Mouse (Mus musculus): ENCODE measurements around the gene Zfp763. TPM values are rescaled to one million over a fixed set of nuclear protein-coding genes. Genes with fewer than 3 reads are reported as not detected.
A peak's percentile ranks its signal among the peaks of the same experiment; 100 is the strongest.
"Not testable (repeated sequence)": the region's sequence is repeated elsewhere in the genome, so short reads cannot be mapped to it uniquely, and the experiment has no call there.

The Zfp763 gene
- 25.5 and 26.5 TPM in 2 replicates for polyA plus RNA-seq (2015; fragmentation: Nextera tagmentation; extraction: Ambion mirVana)

DNA sequence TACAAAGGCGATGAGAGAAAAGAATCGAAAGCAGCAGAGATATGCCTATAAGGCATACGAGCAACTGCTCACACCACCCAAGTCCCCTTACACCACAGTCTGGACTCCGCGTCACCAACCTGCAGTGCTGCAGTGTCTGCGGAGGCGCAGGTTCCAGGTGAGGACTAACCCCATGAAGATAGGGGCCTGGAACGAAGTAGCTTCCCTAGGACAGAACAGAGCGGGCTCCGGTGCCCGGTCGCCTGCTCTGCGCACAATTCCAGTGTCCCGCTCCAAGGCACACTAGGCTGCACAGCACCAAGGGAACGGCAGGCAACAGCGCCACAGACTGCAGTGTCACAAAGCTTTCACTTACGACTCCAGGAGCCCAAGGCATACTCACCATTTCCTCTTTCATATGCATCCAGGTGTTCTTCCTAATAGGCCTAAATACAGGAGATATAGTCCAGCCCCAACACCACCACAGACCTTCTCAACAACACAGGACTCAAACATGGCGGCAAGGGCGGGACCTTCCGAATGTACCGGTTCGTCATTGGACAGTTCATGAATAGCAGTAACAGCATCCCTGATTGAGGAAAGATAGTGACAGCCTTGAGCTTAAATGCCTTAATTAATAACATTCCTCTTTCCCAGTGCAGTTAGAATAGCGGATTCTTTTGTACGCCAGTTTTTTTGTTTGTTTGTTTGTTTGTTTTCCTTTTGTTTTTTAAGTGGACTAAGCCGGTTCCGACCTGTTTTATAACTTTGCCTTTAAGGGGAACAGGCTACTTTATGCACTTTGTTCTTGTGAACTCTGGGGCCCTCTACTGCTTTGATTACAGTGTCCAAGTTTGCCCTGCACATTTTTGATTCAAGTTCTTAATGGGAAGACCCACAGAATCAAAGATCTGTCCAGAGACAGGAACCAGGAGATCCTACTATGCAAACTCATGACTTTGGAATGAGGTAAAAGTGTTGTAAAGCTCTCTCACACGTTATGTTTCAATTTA, at the start of gene Zfp763:
Gene Zfp763, minus strand, starts transcription at position 503 of the 992 bp plus-strand sequence.
- WGBS: 3% methylated on average over 27 of the region's 27 CpGs
- H3K9me3 ChIP-seq: no peaks in the 10 kb centered on the region
- H3K9ac ChIP-seq: peak within 1 kb of the TSS; percentile 95
- peak within 1 kb of the TSS; percentile 59 for H3K4me2 ChIP-seq
- H3K36me3 ChIP-seq: peaks cover 6% of the 10 kb centered on the region; the same call in 1 of the 2 replicates
- peak within 1 kb of the TSS; percentile 94 for H3K27ac ChIP-seq
- peak within 1 kb of the TSS; percentile 85 for H3K4me3 ChIP-seq
- no peaks in the 10 kb centered on the region for H3K27me3 ChIP-seq
- peaks cover 7% of the 10 kb centered on the region for H3K4me1 ChIP-seq (replicated peaks)
- peak; percentile 100 for ATAC-seq (ENCODE audit: low FRiP score)

DNA sequence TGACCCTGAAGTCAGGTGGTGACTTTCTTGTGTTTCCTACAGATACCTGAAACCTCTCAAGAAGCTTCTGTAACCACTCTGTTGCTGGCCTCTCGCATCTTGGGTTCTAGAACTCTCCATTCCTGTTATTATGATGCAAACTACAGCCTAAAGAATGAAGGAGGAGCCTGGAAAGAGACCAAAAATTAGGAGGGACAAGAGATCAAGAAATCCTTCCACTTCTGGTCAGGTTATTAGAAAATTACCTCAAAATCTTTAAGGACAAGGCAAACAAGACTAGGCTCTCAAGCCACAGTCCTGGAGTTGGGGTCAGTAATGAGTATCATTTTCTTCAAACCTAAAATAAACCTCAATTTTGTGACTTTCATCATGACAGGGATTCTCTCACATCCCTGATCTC, 34.8 kb upstream of the Zfp763 start, which contains the start of gene 4921501E09Rik:
Gene 4921501E09Rik, minus strand, starts transcription at position 101 of the 400 bp plus-strand sequence.
- Histone ChIP-seq H3K4me1 (replicated peaks) (no peaks in the 10 kb centered on the region), H3K4me2 (no peak within 1 kb of the TSS), H3K36me3 (no peaks in the 10 kb centered on the region), H3K27ac (no peak within 1 kb of the TSS), H3K9ac (no peak within 1 kb of the TSS), H3K4me3 (no peak within 1 kb of the TSS), H3K9me3 (no peaks in the 10 kb centered on the region), H3K27me3 (0 out of 2 replicates have a peak, but pooled peaks cover 6% of the 10 kb centered on the region)
- no peak for ATAC-seq (ENCODE audit: low FRiP score)
- 52% methylated on average over 1 of the region's 1 CpGs for WGBS

DNA sequence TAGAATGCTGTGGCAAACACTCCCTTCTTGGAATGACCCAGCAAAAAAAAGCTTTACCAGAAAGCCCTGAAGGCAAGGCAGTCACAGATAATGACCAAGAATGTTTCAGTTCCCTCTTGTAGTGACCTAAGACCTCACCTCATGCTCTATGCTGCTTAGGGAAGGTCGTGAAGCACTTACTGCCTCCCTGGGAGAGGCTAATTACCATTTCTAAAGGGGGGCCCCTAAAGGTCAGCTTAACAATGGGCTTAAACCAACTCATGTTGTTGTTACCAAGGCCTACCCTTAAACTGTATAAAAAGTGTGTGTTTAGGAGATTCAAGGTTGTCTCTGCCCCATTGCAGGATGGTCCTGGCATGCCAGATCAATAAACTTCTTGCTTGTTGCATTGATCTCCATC, 29.8 kb upstream of the Zfp763 start:
- ATAC-seq (ENCODE audit: low FRiP score): no peak
- Histone ChIP-seq H3K4me1 (replicated peaks) (no peaks in the 10 kb centered on the region), H3K4me3 (no peak overlapping the region), H3K27ac (no peak overlapping the region), H3K9ac (no peak overlapping the region), H3K9me3 (no peaks in the 10 kb centered on the region), H3K27me3 (0 out of 2 replicates have a peak, but pooled peaks cover 6% of the 10 kb centered on the region), H3K4me2 (no peak overlapping the region), H3K36me3 (no peaks in the 10 kb centered on the region)
- WGBS: 0% methylated on average over 1 of the region's 1 CpGs

DNA sequence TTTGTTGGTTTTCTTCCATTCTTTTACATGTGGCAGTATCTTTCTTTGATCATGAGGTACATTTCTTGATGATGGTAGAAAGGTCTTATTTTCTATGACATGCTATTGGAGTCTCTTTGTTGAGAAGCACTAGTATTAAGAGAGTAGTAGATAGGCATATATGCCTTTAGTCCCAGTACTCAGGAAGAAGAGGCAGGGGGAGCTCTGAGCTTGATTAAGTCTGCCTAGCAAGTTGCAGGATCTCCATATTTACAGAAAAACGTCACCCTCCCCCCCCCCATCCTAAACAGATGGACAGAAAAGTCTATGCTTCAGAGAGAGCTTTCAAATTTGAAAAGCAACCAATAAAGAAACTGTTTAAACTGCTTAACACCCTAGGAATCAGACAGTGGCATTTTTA, 25.6 kb upstream of the Zfp763 start:
- Histone ChIP-seq H3K4me3 (no peak overlapping the region), H3K4me2 (no peak overlapping the region), H3K9me3 (no peaks in the 10 kb centered on the region), H3K27me3 (no peaks in the 10 kb centered on the region), H3K27ac (no peak overlapping the region), H3K4me1 (replicated peaks) (no peaks in the 10 kb centered on the region), H3K9ac (no peak overlapping the region), H3K36me3 (no peaks in the 10 kb centered on the region)
- WGBS: 4% methylated on average over 1 of the region's 1 CpGs
- ATAC-seq (ENCODE audit: low FRiP score): no peak

DNA sequence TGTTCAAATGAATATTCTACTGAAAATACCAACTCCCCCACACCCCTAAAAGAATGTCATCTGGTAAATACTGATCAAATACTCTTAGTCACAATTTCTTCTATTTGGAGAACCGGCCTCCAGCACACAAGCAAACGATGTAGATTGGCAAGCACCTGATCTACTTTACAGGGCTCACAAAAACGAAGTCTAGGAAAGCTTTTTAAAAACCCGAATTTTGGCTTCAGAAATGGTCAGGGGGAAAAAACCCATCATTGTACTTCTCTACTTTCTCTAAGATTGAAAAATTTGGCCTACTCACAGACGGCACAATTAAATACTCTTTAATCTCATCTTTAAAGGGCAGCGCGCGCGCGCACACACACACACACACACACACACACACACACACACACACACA, 826 bp downstream of the Zfp763 start:
- no peaks in the 10 kb centered on the region for H3K27me3 ChIP-seq
- H3K4me2 ChIP-seq: peak overlapping the region; percentile 59
- H3K36me3 ChIP-seq: peaks cover 10% of the 10 kb centered on the region
- peaks cover 7% of the 10 kb centered on the region for H3K4me1 ChIP-seq (replicated peaks)
- 11% methylated on average over 9 of the region's 10 CpGs for WGBS
- H3K4me3 ChIP-seq: peak overlapping the region; percentile 85
- H3K27ac ChIP-seq: 0 out of 2 replicates have a peak overlapping the region, but pooled peaks have one; percentile 94
- peak overlapping the region; percentile 95 for H3K9ac ChIP-seq
- ATAC-seq (ENCODE audit: low FRiP score): no peak
- peaks cover 4% of the 10 kb centered on the region; the same call in 1 of the 2 replicates for H3K9me3 ChIP-seq

DNA sequence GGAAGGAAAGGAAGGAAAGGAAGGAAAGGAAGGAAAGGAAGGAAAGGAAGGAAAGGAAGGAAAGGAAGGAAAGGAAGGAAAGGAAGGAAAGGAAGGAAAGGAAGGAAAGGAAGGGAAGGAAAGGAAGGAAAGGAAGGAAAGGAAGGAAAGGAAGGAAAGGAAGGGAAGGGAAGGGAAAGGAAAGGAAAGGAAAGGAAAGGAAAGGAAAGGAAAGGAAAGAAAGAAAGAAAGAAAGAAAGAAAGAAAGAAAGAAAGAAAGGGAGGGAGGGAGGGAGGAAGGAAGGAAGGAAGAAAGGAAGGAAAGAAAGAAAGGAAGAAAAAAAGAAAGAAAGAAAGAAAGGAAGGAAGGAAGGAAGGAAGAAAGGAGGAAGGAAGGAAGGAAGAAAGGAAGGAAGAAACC, 12.8 kb downstream of the Zfp763 start:
- ATAC-seq (ENCODE audit: low FRiP score); H3K4me1 ChIP-seq (replicated peaks); H3K27me3 ChIP-seq; H3K4me2 ChIP-seq; H3K9ac ChIP-seq; H3K4me3 ChIP-seq; H3K27ac ChIP-seq: not testable (repeated sequence)
- H3K9me3 ChIP-seq: peaks cover 76% of the 10 kb centered on the region
- peaks cover 87% of the 10 kb centered on the region for H3K36me3 ChIP-seq

DNA sequence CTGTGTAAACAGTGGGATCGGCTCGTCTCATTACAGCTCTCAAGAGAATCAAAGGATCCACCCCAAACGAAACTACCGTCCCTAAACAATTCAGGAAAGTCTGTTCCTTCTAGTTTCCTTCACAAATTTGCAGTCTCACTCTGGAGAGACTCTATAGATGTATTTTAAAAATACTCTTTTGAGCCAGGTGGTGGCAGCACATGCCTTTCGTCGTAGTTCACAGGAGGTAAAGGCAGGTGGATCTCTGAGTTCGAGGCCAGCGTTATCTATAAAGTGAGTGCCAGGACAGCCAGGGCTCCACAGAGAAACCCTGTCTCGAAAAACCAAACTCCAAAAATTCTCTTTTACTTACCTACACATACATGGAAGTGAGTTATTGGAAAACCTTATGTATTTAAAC, 24.9 kb downstream of the Zfp763 start:
- no peak for ATAC-seq (ENCODE audit: low FRiP score)
- no peak overlapping the region for H3K9ac ChIP-seq
- H3K36me3 ChIP-seq: peaks cover 26% of the 10 kb centered on the region
- H3K4me3 ChIP-seq: no peak overlapping the region
- H3K4me2 ChIP-seq: no peak overlapping the region
- no peak overlapping the region for H3K27ac ChIP-seq
- H3K27me3 ChIP-seq: no peaks in the 10 kb centered on the region
- H3K4me1 ChIP-seq (replicated peaks): no peaks in the 10 kb centered on the region
- peaks cover 16% of the 10 kb centered on the region for H3K9me3 ChIP-seq
- 51% methylated on average over 9 of the region's 9 CpGs for WGBS

DNA sequence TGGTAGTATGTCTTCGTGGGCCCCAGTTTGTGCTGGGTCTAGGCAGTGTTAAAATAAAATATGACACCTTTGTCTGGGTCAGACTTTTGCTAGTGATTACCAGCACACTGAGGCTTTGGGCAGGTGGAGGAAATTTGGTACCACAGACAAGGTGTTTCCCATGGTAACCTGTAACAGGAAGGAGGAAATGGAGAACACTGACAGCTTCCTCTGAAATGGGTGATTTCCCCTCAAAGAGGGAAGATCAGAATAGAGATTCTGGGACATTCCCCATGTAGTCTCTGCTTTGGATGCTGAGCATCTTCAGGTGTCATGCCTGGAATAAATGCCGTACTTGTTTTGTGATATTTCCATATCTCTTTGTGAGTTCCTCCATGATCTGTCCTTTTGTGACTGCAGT, 34.7 kb downstream of the Zfp763 start:
- Histone ChIP-seq H3K27me3 (no peaks in the 10 kb centered on the region), H3K36me3 (peaks cover 68% of the 10 kb centered on the region)
- WGBS: 93% methylated on average over 2 of the region's 2 CpGs

DNA sequence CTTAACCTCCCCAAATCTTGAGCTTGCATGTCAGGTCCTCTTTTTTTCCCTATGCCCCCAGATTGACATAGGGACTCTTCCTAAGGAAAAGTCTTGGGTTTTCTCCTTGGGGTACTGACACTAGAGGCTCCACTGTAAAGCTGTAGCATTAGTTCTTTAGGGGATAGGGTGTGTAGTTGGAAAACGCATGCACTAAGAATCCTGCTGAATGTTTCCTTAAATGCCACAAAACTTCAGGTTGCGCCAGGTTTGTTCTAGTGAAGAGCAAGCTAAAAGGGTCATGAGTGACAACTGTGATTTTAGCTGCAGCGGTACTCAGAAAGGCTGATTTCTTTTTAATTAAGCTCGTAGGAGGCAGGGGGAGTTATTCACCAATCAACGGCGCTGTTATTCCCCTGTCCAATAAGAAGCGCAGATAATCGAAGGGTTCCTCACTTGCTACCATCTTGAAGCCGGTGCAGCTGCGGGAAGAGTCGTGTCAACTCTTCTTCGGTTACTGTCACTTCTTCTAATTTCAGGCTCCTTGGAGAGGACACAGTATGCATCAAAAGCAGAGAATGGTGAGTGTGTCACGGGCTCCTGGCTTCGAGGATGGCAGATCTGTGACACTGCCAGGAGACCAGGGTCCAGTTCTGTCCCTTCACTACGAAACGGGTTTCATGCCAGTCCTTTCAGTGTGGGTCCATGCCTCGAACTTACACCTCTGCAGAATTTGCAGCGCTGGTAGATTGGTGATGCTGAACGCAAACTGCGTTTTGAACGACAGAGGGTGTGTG, 40.3 kb downstream of the Zfp763 start, which contains the start of gene Zfp952:
Gene Zfp952, plus strand, starts transcription at position 431 of the 776 bp plus-strand sequence.
- peak; percentile 98 for ATAC-seq (ENCODE audit: low FRiP score)
- WGBS: under 1% methylated on average over 21 of the region's 21 CpGs

More for the DNA sequence above, 34.7 kb downstream of the Zfp763 start:
- no peak overlapping the region for H3K9ac ChIP-seq
- H3K4me3 ChIP-seq: no peak overlapping the region
- peaks cover 16% of the 10 kb centered on the region for H3K9me3 ChIP-seq
- no peak overlapping the region for H3K27ac ChIP-seq
- peaks cover 15% of the 10 kb centered on the region for H3K4me1 ChIP-seq (replicated peaks)
- no peak for ATAC-seq (ENCODE audit: low FRiP score)
- H3K4me2 ChIP-seq: no peak overlapping the region

DNA sequence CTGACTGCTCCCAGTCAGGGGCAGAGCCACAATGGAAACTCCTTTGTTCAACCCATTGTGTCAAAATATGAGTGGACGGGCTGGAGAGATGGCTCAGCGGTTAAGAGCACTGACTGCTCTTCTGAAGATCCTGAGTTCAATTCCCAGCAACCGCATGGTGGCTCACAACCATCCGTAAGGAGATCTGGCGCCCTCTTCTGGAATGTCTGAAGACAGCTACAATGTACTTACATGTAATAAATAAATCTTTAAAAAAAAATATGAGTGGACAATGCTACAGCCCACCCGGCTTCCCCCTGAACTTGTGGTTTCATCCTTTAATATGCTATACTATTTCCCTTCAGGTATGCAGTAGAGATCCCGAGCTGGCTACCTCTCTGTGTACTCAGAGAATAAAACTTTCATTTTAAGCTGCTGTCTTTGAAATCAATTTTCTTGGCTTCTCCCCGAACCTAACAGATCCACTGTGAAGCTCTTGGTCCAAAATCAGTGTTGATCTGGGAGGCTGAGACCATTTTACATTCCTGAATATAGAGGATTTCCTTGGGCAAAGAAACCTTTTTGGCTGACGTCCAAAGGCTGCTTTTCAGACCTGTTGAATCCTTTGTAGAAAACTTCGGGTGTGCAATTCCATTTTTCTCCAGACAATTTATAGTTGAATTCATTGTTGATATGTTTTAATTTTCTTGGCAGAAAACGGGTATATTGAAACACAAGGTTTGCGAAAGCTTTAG, 41.1 kb downstream of the Zfp763 start:
- H3K9me3 ChIP-seq: no peaks in the 10 kb centered on the region
- no peak for ATAC-seq (ENCODE audit: low FRiP score)
- peak overlapping the region; percentile 85; the same call in 1 of the 2 replicates for H3K9ac ChIP-seq
- H3K27ac ChIP-seq: no peak overlapping the region
- peaks cover 21% of the 10 kb centered on the region for H3K4me1 ChIP-seq (replicated peaks)
- peak overlapping the region; percentile 68 for H3K4me3 ChIP-seq
- no peaks in the 10 kb centered on the region for H3K27me3 ChIP-seq
- H3K4me2 ChIP-seq: peak overlapping the region; percentile 86
- peaks cover 25% of the 10 kb centered on the region for H3K36me3 ChIP-seq
- 74% methylated on average over 12 of the region's 12 CpGs for WGBS

More for the DNA sequence above, 40.3 kb downstream of the Zfp763 start, which contains the start of gene Zfp952:
- no peaks in the 10 kb centered on the region for H3K27me3 ChIP-seq
- peak within 1 kb of the TSS; percentile 85 for H3K9ac ChIP-seq
- H3K4me2 ChIP-seq: peak within 1 kb of the TSS; percentile 86
- no peaks in the 10 kb centered on the region for H3K9me3 ChIP-seq
- H3K4me1 ChIP-seq (replicated peaks): peaks cover 21% of the 10 kb centered on the region
- peak within 1 kb of the TSS; percentile 68 for H3K4me3 ChIP-seq
- peak within 1 kb of the TSS; percentile 81 for H3K27ac ChIP-seq
- H3K36me3 ChIP-seq: peaks cover 25% of the 10 kb centered on the region

DNA sequence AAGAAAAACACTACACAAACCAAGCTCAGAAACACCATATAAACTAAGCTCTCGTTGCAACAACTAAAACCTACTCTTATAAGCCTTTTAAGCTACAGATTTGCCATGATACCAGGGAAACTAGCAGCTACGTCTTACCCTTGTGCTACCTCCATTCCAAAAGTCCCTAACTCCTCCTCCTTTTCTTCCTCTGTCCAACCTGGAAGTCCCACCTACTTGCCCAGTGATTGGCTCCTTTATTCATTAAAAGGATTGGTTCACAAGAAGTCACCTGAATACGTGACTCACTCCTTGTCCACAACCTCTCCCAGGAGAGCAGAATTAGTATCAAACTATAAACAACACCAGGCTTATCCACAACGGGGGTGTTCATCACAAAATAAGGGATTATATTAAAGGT, 46.9 kb downstream of the Zfp763 start:
- Histone ChIP-seq H3K4me3 (no peak overlapping the region), H3K27me3 (no peaks in the 10 kb centered on the region), H3K9ac (no peak overlapping the region), H3K4me2 (no peak overlapping the region), H3K9me3 (no peaks in the 10 kb centered on the region), H3K36me3 (peaks cover 1% of the 10 kb centered on the region; the same call in 1 of the 2 replicates), H3K4me1 (replicated peaks) (no peaks in the 10 kb centered on the region), H3K27ac (no peak overlapping the region)
- WGBS: 75% methylated on average over 4 of the region's 4 CpGs
- no peak for ATAC-seq (ENCODE audit: low FRiP score)

Data from hindbrain, embryonic 13.5 days (tissue).